Mouse (Mus musculus) liver, embryonic 14 days (tissue): Measurements from ENCODE around the gene Ly86. TPM values are rescaled to one million over a fixed set of nuclear protein-coding genes. Genes with fewer than 3 reads are reported as not detected.

Experiments
- polyA plus RNA-seq: library from polyadenylated mRNA; depleted of rRNA; stranded (reverse); fragments of >200 nt; gene quantifications from 2 replicates; pipeline ENCODE4 v1.2.3, GENCODE M21; 2012; rRNA removed

The Ly86 gene
- 6.1 and 8.7 TPM in 2 replicates for polyA plus RNA-seq

GRCm38 (mm10) chr13:37344909-37345772 is at the start of gene Ly86:
Gene Ly86, plus strand, starts transcription at chr13:37345208.

